Mouse (Mus musculus): ENCODE measurements at regions not wholly inside any gene's neighbourhood (a gene's known extent, or its start where the extent isn't known, plus 50 kb on each side); places are given as distances from the start of the nearest gene placed in this dataset.

GRCm38 (mm10) chr5:82324354-82324753, 1030.6 kb downstream of the Tecrl start:
- no peak overlapping the region for H3K4me3 ChIP-seq (ENCODE audit: low read length)
- H3K27me3 ChIP-seq (replicated peaks; ENCODE audit: control insufficient read depth, insufficient read depth, low read length), result no peaks in the 10 kb centered on the region
- ATAC-seq, result no peak
- no peaks in the 10 kb centered on the region for H3K9me3 ChIP-seq (ENCODE audit: control insufficient read depth, low read length)
- no peak overlapping the region for H3K4me2 ChIP-seq (ENCODE audit: low read length)
- no peaks in the 10 kb centered on the region for H3K4me1 ChIP-seq (ENCODE audit: control insufficient read depth, insufficient read depth, low read depth, low read length)
- H3K36me3 ChIP-seq (ENCODE audit: control insufficient read depth, insufficient read depth, low read length), result no peaks in the 10 kb centered on the region
- WGBS, result 87% methylated on average over 4 of the region's 4 CpGs
- H3K9ac ChIP-seq (ENCODE audit: low read depth, low read length), result no peak overlapping the region
- no peak overlapping the region for H3K27ac ChIP-seq (ENCODE audit: low read depth, low read length)

GRCm38 (mm10) chr5:82319709-82320333, 1035.2 kb downstream of the Tecrl start:
- Histone ChIP-seq H3K9ac (ENCODE audit: low read depth, low read length) (no peak overlapping the region), H3K9me3 (ENCODE audit: control insufficient read depth, low read length) (no peaks in the 10 kb centered on the region), H3K4me1 (ENCODE audit: control insufficient read depth, insufficient read depth, low read depth, low read length) (no peaks in the 10 kb centered on the region), H3K4me3 (ENCODE audit: low read length) (no peak overlapping the region), H3K27me3 (replicated peaks; ENCODE audit: control insufficient read depth, insufficient read depth, low read length) (no peaks in the 10 kb centered on the region), H3K36me3 (ENCODE audit: control insufficient read depth, insufficient read depth, low read length) (no peaks in the 10 kb centered on the region), H3K27ac (ENCODE audit: low read depth, low read length) (no peak overlapping the region), H3K4me2 (ENCODE audit: low read length) (no peak overlapping the region)
- ATAC-seq, result no peak
- 92% methylated on average over 1 of the region's 1 CpGs for WGBS

- 16% methylated on average over 6 of the region's 6 CpGs for WGBS
- Histone ChIP-seq H3K27ac (ENCODE audit: low read depth, low read length) (no peak overlapping the region), H3K4me2 (ENCODE audit: low read length) (peak overlapping the region; percentile 11; the same call in 1 of the 2 replicates), H3K9me3 (ENCODE audit: control insufficient read depth, low read length) (no peaks in the 10 kb centered on the region), H3K4me1 (ENCODE audit: control insufficient read depth, insufficient read depth, low read depth, low read length) (0 out of 2 replicates have a peak, but pooled peaks cover 3% of the 10 kb centered on the region), H3K36me3 (ENCODE audit: control insufficient read depth, insufficient read depth, low read length) (no peaks in the 10 kb centered on the region), H3K4me3 (ENCODE audit: low read length) (no peak overlapping the region), H3K27me3 (replicated peaks; ENCODE audit: control insufficient read depth, insufficient read depth, low read length) (no peaks in the 10 kb centered on the region), H3K9ac (ENCODE audit: low read depth, low read length) (no peak overlapping the region)
- ATAC-seq, result no peak
Observed at GRCm38 (mm10) chr5:82312054-82312453, 1042.9 kb downstream of the Tecrl start.

GRCm38 (mm10) chr5:82288069-82288845, 1066.7 kb downstream of the Tecrl start:
- H3K9me3 ChIP-seq (ENCODE audit: control insufficient read depth, low read length), result no peaks in the 10 kb centered on the region
- no peak overlapping the region for H3K27ac ChIP-seq (ENCODE audit: low read depth, low read length)
- H3K9ac ChIP-seq (ENCODE audit: low read depth, low read length), result no peak overlapping the region
- H3K36me3 ChIP-seq (ENCODE audit: control insufficient read depth, insufficient read depth, low read length), result no peaks in the 10 kb centered on the region
- no peak overlapping the region for H3K4me2 ChIP-seq (ENCODE audit: low read length)
- 58% methylated on average over 5 of the region's 5 CpGs for WGBS
- peak; percentile 85 for ATAC-seq
- no peak overlapping the region for H3K4me3 ChIP-seq (ENCODE audit: low read length)
- H3K4me1 ChIP-seq (ENCODE audit: control insufficient read depth, insufficient read depth, low read depth, low read length), result no peaks in the 10 kb centered on the region
- H3K27me3 ChIP-seq (replicated peaks; ENCODE audit: control insufficient read depth, insufficient read depth, low read length), result no peaks in the 10 kb centered on the region

- Histone ChIP-seq H3K27me3 (replicated peaks; ENCODE audit: control insufficient read depth, insufficient read depth, low read length) (no peaks in the 10 kb centered on the region), H3K9me3 (ENCODE audit: control insufficient read depth, low read length) (no peaks in the 10 kb centered on the region), H3K9ac (ENCODE audit: low read depth, low read length) (no peak overlapping the region), H3K36me3 (ENCODE audit: control insufficient read depth, insufficient read depth, low read length) (no peaks in the 10 kb centered on the region), H3K4me2 (ENCODE audit: low read length) (no peak overlapping the region), H3K4me1 (ENCODE audit: control insufficient read depth, insufficient read depth, low read depth, low read length) (no peaks in the 10 kb centered on the region), H3K4me3 (ENCODE audit: low read length) (no peak overlapping the region), H3K27ac (ENCODE audit: low read depth, low read length) (no peak overlapping the region)
- no peak for ATAC-seq
- WGBS, result 93% methylated on average over 3 of the region's 3 CpGs
Observed at GRCm38 (mm10) chr5:82253356-82254104, 1101.5 kb downstream of the Tecrl start.

GRCm38 (mm10) chr5:82226329-82226728, 1128.7 kb downstream of the Tecrl start:
- WGBS, result 62% methylated on average over 3 of the region's 3 CpGs
- Histone ChIP-seq H3K9ac (ENCODE audit: low read depth, low read length) (no peak overlapping the region), H3K36me3 (ENCODE audit: control insufficient read depth, insufficient read depth, low read length) (no peaks in the 10 kb centered on the region), H3K4me3 (ENCODE audit: low read length) (no peak overlapping the region), H3K4me2 (ENCODE audit: low read length) (no peak overlapping the region), H3K27ac (ENCODE audit: low read depth, low read length) (no peak overlapping the region), H3K9me3 (ENCODE audit: control insufficient read depth, low read length) (no peaks in the 10 kb centered on the region), H3K27me3 (replicated peaks; ENCODE audit: control insufficient read depth, insufficient read depth, low read length) (no peaks in the 10 kb centered on the region), H3K4me1 (ENCODE audit: control insufficient read depth, insufficient read depth, low read depth, low read length) (no peaks in the 10 kb centered on the region)
- no peak for ATAC-seq

GRCm38 (mm10) chr5:82223622-82224021, 1131.4 kb downstream of the Tecrl start:
- no peaks in the 10 kb centered on the region for H3K27me3 ChIP-seq (replicated peaks; ENCODE audit: control insufficient read depth, insufficient read depth, low read length)
- no peaks in the 10 kb centered on the region for H3K9me3 ChIP-seq (ENCODE audit: control insufficient read depth, low read length)
- H3K27ac ChIP-seq (ENCODE audit: low read depth, low read length), result no peak overlapping the region
- no peak overlapping the region for H3K4me3 ChIP-seq (ENCODE audit: low read length)
- 80% methylated on average over 2 of the region's 2 CpGs for WGBS
- H3K9ac ChIP-seq (ENCODE audit: low read depth, low read length), result no peak overlapping the region
- ATAC-seq, result no peak
- no peaks in the 10 kb centered on the region for H3K36me3 ChIP-seq (ENCODE audit: control insufficient read depth, insufficient read depth, low read length)
- no peak overlapping the region for H3K4me2 ChIP-seq (ENCODE audit: low read length)
- H3K4me1 ChIP-seq (ENCODE audit: control insufficient read depth, insufficient read depth, low read depth, low read length), result no peaks in the 10 kb centered on the region

GRCm38 (mm10) chr5:82203606-82204005, 1151.4 kb downstream of the Tecrl start:
- no peak for ATAC-seq

More at GRCm38 (mm10) chr5:82203606-82204005, 1151.4 kb downstream of the Tecrl start:
- no peaks in the 10 kb centered on the region for H3K9me3 ChIP-seq (ENCODE audit: control insufficient read depth, low read length)
- H3K9ac ChIP-seq (ENCODE audit: low read depth, low read length), result no peak overlapping the region
- no peaks in the 10 kb centered on the region for H3K36me3 ChIP-seq (ENCODE audit: control insufficient read depth, insufficient read depth, low read length)
- H3K4me2 ChIP-seq (ENCODE audit: low read length), result no peak overlapping the region
- H3K4me3 ChIP-seq (ENCODE audit: low read length), result no peak overlapping the region
- H3K27me3 ChIP-seq (replicated peaks; ENCODE audit: control insufficient read depth, insufficient read depth, low read length), result no peaks in the 10 kb centered on the region
- H3K4me1 ChIP-seq (ENCODE audit: control insufficient read depth, insufficient read depth, low read depth, low read length), result no peaks in the 10 kb centered on the region
- H3K27ac ChIP-seq (ENCODE audit: low read depth, low read length), result no peak overlapping the region
- WGBS, result 89% methylated on average over 3 of the region's 3 CpGs
